Comparison of ENCODE assay signal across 8 mouse cellular contexts in the genomic region with DNA sequence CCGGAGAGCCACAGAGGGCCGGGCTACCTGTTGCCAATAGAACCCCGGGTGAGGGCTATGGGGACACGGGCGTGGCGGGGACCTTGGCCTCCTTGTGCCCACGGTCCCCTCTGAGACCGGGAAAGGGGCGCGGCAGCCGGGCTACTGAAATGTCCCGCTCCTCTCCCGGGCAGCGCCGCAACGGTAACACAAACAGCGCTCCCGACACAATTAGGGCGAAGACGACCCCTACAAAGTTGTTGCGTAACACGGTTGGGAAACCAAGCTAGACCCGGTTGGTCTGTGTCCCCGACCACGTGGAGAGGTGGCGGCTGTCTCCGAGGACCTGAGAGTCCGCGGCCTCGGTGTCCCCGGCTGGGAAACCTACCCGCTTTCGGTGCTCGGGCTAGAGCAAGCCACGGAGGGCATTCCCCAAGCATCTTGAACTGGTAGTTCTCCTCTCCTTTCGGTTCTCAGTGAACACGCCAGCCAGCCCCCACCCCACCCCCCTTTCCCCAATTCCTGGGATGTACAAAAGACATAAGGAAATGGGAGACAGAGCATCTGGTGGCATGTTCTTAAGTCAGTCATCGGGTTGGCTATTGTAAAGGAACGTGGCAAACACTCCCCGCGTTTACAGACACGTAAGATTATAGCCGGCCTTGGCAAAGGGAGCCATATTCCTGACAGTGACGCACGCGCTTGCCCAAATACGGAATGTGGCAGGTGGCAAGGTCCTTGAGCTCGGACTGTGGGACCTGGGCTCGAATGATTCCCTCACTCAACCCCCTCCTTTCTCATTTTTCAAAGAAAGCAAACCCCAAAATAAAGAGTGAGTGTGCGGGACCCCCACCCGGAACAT. TPM values are rescaled to one million over a fixed set of nuclear protein-coding genes. Genes with fewer than 3 reads are reported as not detected.
A peak's percentile ranks its signal among the peaks of the same experiment; 100 is the strongest.
DNase-seq lines count a peak whose midpoint lies in the region; ATAC-seq and TF ChIP-seq lines count a peak whose summit lies in the region.

No protein-coding gene starts in this region.

- no peak for TF ChIP-seq POLR2A in limb, embryonic 14.5 days (IDR thresholded peaks at IDR 0.05; ENCODE audit: borderline replicate concordance, extremely low read depth, insufficient read depth, insufficient read length)

- no peak for TF ChIP-seq CTCF in intestine, postnatal 0 days (IDR thresholded peaks at IDR 0.05; ENCODE audit: low read depth)

- H3K27ac ChIP-seq in intestine, postnatal 0 days (ENCODE audit: low read depth, low read length), result peak overlapping the region; percentile 97
- H3K27ac ChIP-seq in limb, embryonic 14.5 days (replicated peaks; ENCODE audit: low read depth, low read length), result no peak overlapping the region
- peak overlapping the region; percentile 97 for H3K27ac ChIP-seq in midbrain, embryonic 14.5 days (replicated peaks; ENCODE audit: low read depth, low read length)

- H3K9me3 ChIP-seq in intestine, postnatal 0 days (ENCODE audit: control insufficient read depth), result no peaks in the 10 kb centered on the region
- H3K9me3 ChIP-seq in limb, embryonic 14.5 days (ENCODE audit: control insufficient read depth, low read length), result no peaks in the 10 kb centered on the region
- no peaks in the 10 kb centered on the region for H3K9me3 ChIP-seq in midbrain, embryonic 14.5 days (ENCODE audit: control insufficient read depth, low read length)

- WGBS in intestine, postnatal 0 days, result under 1% methylated on average over 51 of the region's 51 CpGs
- 2% methylated on average over 51 of the region's 51 CpGs for WGBS in limb, embryonic 14.5 days
- WGBS in midbrain, embryonic 14.5 days, result 1% methylated on average over 51 of the region's 51 CpGs

- H3K4me3 ChIP-seq in intestine, postnatal 0 days (ENCODE audit: low read depth, low read length), result peak overlapping the region; percentile 97
- H3K4me3 ChIP-seq in limb, embryonic 14.5 days (replicated peaks; ENCODE audit: low read length), result peak overlapping the region; percentile 92
- peak overlapping the region; percentile 83 for H3K4me3 ChIP-seq in midbrain, embryonic 14.5 days (replicated peaks; ENCODE audit: low read depth, low read length)

- no peaks in the 10 kb centered on the region for H3K36me3 ChIP-seq in intestine, postnatal 0 days (ENCODE audit: control insufficient read depth, insufficient read depth)
- no peaks in the 10 kb centered on the region for H3K36me3 ChIP-seq in limb, embryonic 14.5 days (ENCODE audit: control insufficient read depth, insufficient read depth, low read length)
- no peaks in the 10 kb centered on the region for H3K36me3 ChIP-seq in midbrain, embryonic 14.5 days (ENCODE audit: control insufficient read depth, insufficient read depth, low read length)

- peaks cover 15% of the 10 kb centered on the region; the same call in 1 of the 2 replicates for H3K4me1 ChIP-seq in intestine, postnatal 0 days (replicated peaks; ENCODE audit: control insufficient read depth, insufficient read depth, low read length)
- peaks cover 20% of the 10 kb centered on the region; the same call in 1 of the 2 replicates for H3K4me1 ChIP-seq in limb, embryonic 14.5 days (ENCODE audit: control insufficient read depth, insufficient read depth, low read length)
- peaks cover 25% of the 10 kb centered on the region for H3K4me1 ChIP-seq in midbrain, embryonic 14.5 days (ENCODE audit: control insufficient read depth, insufficient read depth, low read length)

- H3K9ac ChIP-seq in intestine, postnatal 0 days (ENCODE audit: low read depth, low read length), result peak overlapping the region; percentile 94
- H3K9ac ChIP-seq in limb, embryonic 14.5 days (ENCODE audit: low read depth, low read length, severe bottlenecking), result peak overlapping the region; percentile 86
- peak overlapping the region; percentile 71 for H3K9ac ChIP-seq in midbrain, embryonic 14.5 days (replicated peaks; ENCODE audit: low read length)

- no peaks in the 10 kb centered on the region for H3K27me3 ChIP-seq in intestine, postnatal 0 days (replicated peaks; ENCODE audit: control insufficient read depth, insufficient read depth, low read length)
- peaks cover 7% of the 10 kb centered on the region; the same call in 1 of the 2 replicates for H3K27me3 ChIP-seq in limb, embryonic 14.5 days (ENCODE audit: control insufficient read depth, insufficient read depth, low read length)
- H3K27me3 ChIP-seq in midbrain, embryonic 14.5 days (ENCODE audit: control insufficient read depth, insufficient read depth, low read length), result peaks cover 3% of the 10 kb centered on the region; the same call in 1 of the 2 replicates

- H3K4me2 ChIP-seq in intestine, postnatal 0 days (replicated peaks; ENCODE audit: low read depth), result peak overlapping the region; percentile 98
- H3K4me2 ChIP-seq in limb, embryonic 14.5 days (replicated peaks; ENCODE audit: low read depth, low read length, severe bottlenecking), result peak overlapping the region; percentile 99
- peak overlapping the region; percentile 98 for H3K4me2 ChIP-seq in midbrain, embryonic 14.5 days (ENCODE audit: low read length)

- peak; percentile 2 for ATAC-seq in common myeloid progenitor, adult 5-6 weeks (replicated peaks; ENCODE audit: low read depth, poor library complexity, severe bottlenecking)
- ATAC-seq in intestine, postnatal 0 days, result peak; percentile 59
- ATAC-seq in limb, embryonic 14.5 days (ENCODE audit: low FRiP score, low read depth), result no peak
- ATAC-seq in midbrain, embryonic 14.5 days (ENCODE audit: low FRiP score, low TSS enrichment), result peak; percentile 2; the same call in 1 of the 2 replicates

- DNase-seq in left cerebral cortex, adult 18-20 months (ENCODE audit: low spot score in 2 of 2), result peak; percentile 59 to 62
- DNase-seq in left cerebral cortex, adult 11 months (ENCODE audit: low spot score), result no peak
- DNase-seq in gastrocnemius, postnatal 25 days, result peak; percentile 72
- DNase-seq in limb, embryonic 14.5 days (ENCODE audit: low spot score), result peak; percentile 16
- peak; percentile 69 for DNase-seq in midbrain, embryonic 14.5 days
- peak; percentile 26 to 76 for DNase-seq in spleen, postnatal 4 days (ENCODE audit: low spot score in 2 of 2)

RNA-seq across cellular contexts. Expression of gene Nfil3, which starts 0.8 kb away (rescaled TPM):
- total RNA-seq in left cerebral cortex, adult 18-20 months (2021), result 10 to 100 TPM; 20.3 to 30.0 TPM
- total RNA-seq in common myeloid progenitor, adult 5-6 weeks (2017), result 6.5 and 7.1 TPM in 2 replicates
- total RNA-seq in gastrocnemius, postnatal 25 days (2021), result 10 to 100 TPM; 21.4 to 53.7 TPM
- 15.6 and 15.8 TPM in 2 replicates for polyA plus RNA-seq in intestine, postnatal 0 days (2015; fragmentation: Nextera tagmentation; extraction: Ambion mirVana)
- polyA plus RNA-seq in limb, embryonic 14.5 days (2012; rRNA removed), result 8.2 and 9.2 TPM in 2 replicates
- 26.8 and 29.5 TPM in 2 replicates for polyA plus RNA-seq in limb, embryonic 14.5 days (2014; fragmentation: Nextera tagmentation; extraction: Ambion mirVana)
- polyA plus RNA-seq in midbrain, embryonic 14.5 days (2014; fragmentation: Nextera tagmentation; extraction: Ambion mirVana), result 44.8 and 49.5 TPM in 2 replicates

RNA-seq across cellular contexts. Expression of gene Auh, which starts 52.2 kb away (rescaled TPM):
- 100 to 1,000 TPM; 102 to 108 TPM for total RNA-seq in left cerebral cortex, adult 18-20 months (2021)
- total RNA-seq in common myeloid progenitor, adult 5-6 weeks (2017), result 35.9 and 38.2 TPM in 2 replicates
- 10 to 100 TPM; 62.9 to 64.6 TPM for total RNA-seq in gastrocnemius, postnatal 25 days (2021)
- 45.0 and 46.4 TPM in 2 replicates for polyA plus RNA-seq in intestine, postnatal 0 days (2015; fragmentation: Nextera tagmentation; extraction: Ambion mirVana)
- 34.0 and 38.9 TPM in 2 replicates for polyA plus RNA-seq in limb, embryonic 14.5 days (2012; rRNA removed)
- polyA plus RNA-seq in limb, embryonic 14.5 days (2014; fragmentation: Nextera tagmentation; extraction: Ambion mirVana), result 33.5 and 33.8 TPM in 2 replicates
- 49.5 and 50.4 TPM in 2 replicates for polyA plus RNA-seq in midbrain, embryonic 14.5 days (2014; fragmentation: Nextera tagmentation; extraction: Ambion mirVana)
